Mouse (Mus musculus) myocyte (in vitro differentiated cells): ENCODE results near the gene Tmem132d. TPM values are rescaled to one million over a fixed set of nuclear protein-coding genes. Genes with fewer than 3 reads are reported as not detected.
"Not testable (repeated sequence)": the region's sequence is repeated elsewhere in the genome, so short reads cannot be mapped to it uniquely, and the experiment has no call there.

ENCODE experiments used
- H3K27me3 ChIP-seq: one replicate; pipeline ENCODE4 v1.6.1; 2011; ENCODE audit not compliant: control insufficient read depth, insufficient read depth, insufficient read length
- H3K36me3 ChIP-seq: one replicate; pipeline ENCODE4 v1.6.1; 2011; ENCODE audit not compliant: control insufficient read depth, insufficient read depth
- H3K4me2 ChIP-seq: one replicate; pipeline ENCODE4 v1.6.1; 2011; ENCODE audit warnings: low read depth, control low read depth
- H3K4me3 ChIP-seq: one replicate; pipeline ENCODE4 v1.5.1; 2011; ENCODE audit warnings: mild to moderate bottlenecking, control low read depth, moderate library complexity
- H3K79me2 ChIP-seq: one replicate; pipeline ENCODE4 v1.6.1; 2011; ENCODE audit not compliant: control insufficient read depth, insufficient read depth
- H3ac ChIP-seq: one replicate; pipeline ENCODE4 v1.6.1; 2011; ENCODE audit not compliant: control insufficient read depth, insufficient read length
- CEBPB ChIP-seq: IDR thresholded peaks from 2 replicates; pipeline ENCODE4 v1.6.1; 2011; ENCODE audit warnings: mild to moderate bottlenecking, moderate library complexity; ENCODE audit not compliant: poor library complexity, insufficient read depth, severe bottlenecking
- E2F4 ChIP-seq: IDR thresholded peaks from one replicate; pipeline ENCODE4 v1.6.1; 2011; ENCODE audit warnings: mild to moderate bottlenecking, control low read depth, moderate library complexity; ENCODE audit not compliant: insufficient read depth
- MAX ChIP-seq: IDR thresholded peaks from one replicate; pipeline ENCODE4 v1.6.1; 2011; ENCODE audit warnings: low read depth, mild to moderate bottlenecking, control low read depth
- MYOD1 ChIP-seq, 3 experiments: IDR thresholded peaks; one replicate each; pipeline ENCODE4 v1.6.1; 2011; ENCODE audit warnings: control low read depth in 2 of 3, low read depth in 2 of 3, mild to moderate bottlenecking in 2 of 3, moderate library complexity in 1 of 3; ENCODE audit not compliant: insufficient read length in 2 of 3, control insufficient read depth in 1 of 3
- MYOG ChIP-seq, 3 experiments: IDR thresholded peaks; one replicate each; pipeline ENCODE4 v1.6.1; 2011; ENCODE audit warnings: control low read depth in 2 of 3, low read depth in 2 of 3, mild to moderate bottlenecking in 2 of 3; ENCODE audit not compliant: insufficient read length in 2 of 3, control insufficient read depth in 1 of 3, insufficient read depth in 1 of 3
- POLR2A ChIP-seq: IDR thresholded peaks from one replicate; pipeline ENCODE4 v1.6.1; 2011; ENCODE audit warnings: low read depth, mild to moderate bottlenecking, control low read depth, moderate library complexity; ENCODE audit not compliant: insufficient read length
- POLR2AphosphoS2 ChIP-seq: IDR thresholded peaks from one replicate; pipeline ENCODE4 v1.6.1; 2011; ENCODE audit warnings: low read depth, control low read depth; ENCODE audit not compliant: insufficient read length
- REST ChIP-seq: IDR thresholded peaks from one replicate; pipeline ENCODE4 v1.6.1; 2011; ENCODE audit warnings: mild to moderate bottlenecking, control low read depth, moderate library complexity; ENCODE audit not compliant: insufficient read depth, insufficient read length
- SRF ChIP-seq: IDR thresholded peaks from one replicate; pipeline ENCODE4 v1.6.1; 2011; ENCODE audit warnings: low read depth; ENCODE audit not compliant: control insufficient read depth, insufficient read length
- TCF12 ChIP-seq: IDR thresholded peaks from one replicate; pipeline ENCODE4 v1.6.1; 2011; ENCODE audit warnings: mild to moderate bottlenecking, control low read depth; ENCODE audit not compliant: poor library complexity, insufficient read depth, severe bottlenecking
- TCF3 ChIP-seq: IDR thresholded peaks from one replicate; pipeline ENCODE4 v1.6.1; 2011; ENCODE audit warnings: low read depth, control low read depth; ENCODE audit not compliant: insufficient read length
- USF1 ChIP-seq: IDR thresholded peaks from one replicate; pipeline ENCODE4 v1.6.1; 2011; ENCODE audit warnings: low read depth, mild to moderate bottlenecking, control low read depth, moderate library complexity
- polyA plus RNA-seq: library from polyadenylated mRNA; unstranded; fragments of >200 nt; fragmentation: generic; extraction: Trizol; gene quantifications from one replicate; pipeline ENCODE4 v1.2.1, GENCODE M21; 2012; ENCODE audit warnings: missing spikeins

Gene Tmem132d
- polyA plus RNA-seq, 1 experiment = not detected

GRCm38 (mm10) chr5:127996526-127997245 is 436.2 kb downstream of the Tmem132d start:
- no peaks in the 10 kb centered on the region for H3K27me3 ChIP-seq
- no peak overlapping the region for H3K4me3 ChIP-seq
- no peak overlapping the region for H3ac ChIP-seq
- H3K4me2 ChIP-seq = no peak overlapping the region
- TF ChIP-seq TCF12 = no peak
- no peak for TF ChIP-seq POLR2AphosphoS2
- no peak for TF ChIP-seq MYOG (IDR thresholded peaks at IDR 0.05; ENCODE audit: control insufficient read depth in 1 of 3, insufficient read depth in 1 of 3, insufficient read length in 2 of 3, low read depth in 2 of 3)
- TF ChIP-seq CEBPB = no peak
- TF ChIP-seq REST = no peak
- no peak for TF ChIP-seq MAX
- TF ChIP-seq E2F4 = no peak
- no peak for TF ChIP-seq TCF3
- TF ChIP-seq USF1 = no peak
- no peak for TF ChIP-seq MYOD1 (IDR thresholded peaks at IDR 0.05; ENCODE audit: control insufficient read depth in 1 of 3, insufficient read length in 2 of 3, low read depth in 2 of 3)
- no peak for TF ChIP-seq SRF
- TF ChIP-seq POLR2A = no peak
- H3K79me2 ChIP-seq = no peaks in the 10 kb centered on the region
- no peaks in the 10 kb centered on the region for H3K36me3 ChIP-seq

- H3K79me2 ChIP-seq = no peaks in the 10 kb centered on the region
- TF ChIP-seq POLR2A (no peak), TCF12 (no peak), MYOD1 (IDR thresholded peaks at IDR 0.05; ENCODE audit: control insufficient read depth in 1 of 3, insufficient read length in 2 of 3, low read depth in 2 of 3) (no peak), SRF (no peak), E2F4 (no peak)
- H3K36me3 ChIP-seq = no peaks in the 10 kb centered on the region
- no peak overlapping the region for H3K4me2 ChIP-seq
- no peak overlapping the region for H3K4me3 ChIP-seq
- H3K27me3 ChIP-seq = no peaks in the 10 kb centered on the region
- no peak overlapping the region for H3ac ChIP-seq
These were observed 439.4 kb downstream of the Tmem132d start for GRCm38 (mm10) chr5:127993460-127993859.

- no peak for TF ChIP-seq USF1
- TF ChIP-seq CEBPB = no peak
- TF ChIP-seq MYOG (IDR thresholded peaks at IDR 0.05; ENCODE audit: control insufficient read depth in 1 of 3, insufficient read depth in 1 of 3, insufficient read length in 2 of 3, low read depth in 2 of 3) = no peak
- no peak for TF ChIP-seq MAX
- no peak for TF ChIP-seq POLR2A
- TF ChIP-seq TCF12 = no peak
- no peak for TF ChIP-seq TCF3
- no peak for TF ChIP-seq MYOD1 (IDR thresholded peaks at IDR 0.05; ENCODE audit: control insufficient read depth in 1 of 3, insufficient read length in 2 of 3, low read depth in 2 of 3)
- TF ChIP-seq SRF = no peak
- TF ChIP-seq E2F4 = no peak
- no peaks in the 10 kb centered on the region for H3K27me3 ChIP-seq
- H3K4me3 ChIP-seq = no peak overlapping the region
- H3ac ChIP-seq = no peak overlapping the region
- H3K79me2 ChIP-seq = no peaks in the 10 kb centered on the region
- no peaks in the 10 kb centered on the region for H3K36me3 ChIP-seq
- no peak overlapping the region for H3K4me2 ChIP-seq
These were observed 442.1 kb downstream of the Tmem132d start for GRCm38 (mm10) chr5:127990826-127991225.

GRCm38 (mm10) chr5:127980003-127980358 is 452.9 kb downstream of the Tmem132d start:
- not testable (repeated sequence) for H3K4me2 ChIP-seq, H3K79me2 ChIP-seq, H3K27me3 ChIP-seq, H3K36me3 ChIP-seq, H3K4me3 ChIP-seq, H3ac ChIP-seq

- no peaks in the 10 kb centered on the region for H3K36me3 ChIP-seq
- H3K4me2 ChIP-seq = no peak overlapping the region
- H3K79me2 ChIP-seq = no peaks in the 10 kb centered on the region
- no peaks in the 10 kb centered on the region for H3K27me3 ChIP-seq
- H3K4me3 ChIP-seq = no peak overlapping the region
- no peak overlapping the region for H3ac ChIP-seq
- TF ChIP-seq TCF12 (no peak), TCF3 (no peak), E2F4 (no peak), REST (no peak), POLR2AphosphoS2 (no peak), CEBPB (no peak), USF1 (no peak), MYOD1 (IDR thresholded peaks at IDR 0.05; ENCODE audit: control insufficient read depth in 1 of 3, insufficient read length in 2 of 3, low read depth in 2 of 3) (no peak), MAX (no peak), MYOG (IDR thresholded peaks at IDR 0.05; ENCODE audit: control insufficient read depth in 1 of 3, insufficient read depth in 1 of 3, insufficient read length in 2 of 3, low read depth in 2 of 3) (no peak), POLR2A (no peak), SRF (no peak)
These were observed 453.4 kb downstream of the Tmem132d start for GRCm38 (mm10) chr5:127979329-127980002.
